Mouse (Mus musculus) heart, adult 2 months (tissue): Measurements from ENCODE around the gene 9630041A04Rik.

Source experiments
- CTCF ChIP-seq: fragments of 200-600 bp; IDR thresholded peaks from 2 replicates; pipeline ENCODE4 v1.8.1; 2022; ENCODE audit warnings: antibody characterized with exemption, mild to moderate bottlenecking, moderate library complexity
- POLR2A ChIP-seq: fragments of 200-500 bp; IDR thresholded peaks from 2 replicates; pipeline ENCODE4 v1.6.1; 2011; ENCODE audit warnings: mild to moderate bottlenecking, low read depth, low read length, control low read depth; ENCODE audit not compliant: insufficient read depth

- TF ChIP-seq CTCF (no peak), POLR2A (no peak)
Measured at GRCm38 (mm10) chr9:101990032-101990431, 128.4 kb downstream of the 9630041A04Rik start.
